Mouse (Mus musculus) monocyte, adult 2 months (primary cell): ENCODE measurements around the gene Stk31.
"Not testable (repeated sequence)": the region's sequence is repeated elsewhere in the genome, so short reads cannot be mapped to it uniquely, and the experiment has no call there.

Source experiments
- DNase-seq, 2 experiments: peaks; one replicate each; pipeline ENCODE4 v3.0.0; 2022; ENCODE audit warnings: low spot score in 2 of 2, low read depth in 1 of 2

The Stk31 gene

DNA sequence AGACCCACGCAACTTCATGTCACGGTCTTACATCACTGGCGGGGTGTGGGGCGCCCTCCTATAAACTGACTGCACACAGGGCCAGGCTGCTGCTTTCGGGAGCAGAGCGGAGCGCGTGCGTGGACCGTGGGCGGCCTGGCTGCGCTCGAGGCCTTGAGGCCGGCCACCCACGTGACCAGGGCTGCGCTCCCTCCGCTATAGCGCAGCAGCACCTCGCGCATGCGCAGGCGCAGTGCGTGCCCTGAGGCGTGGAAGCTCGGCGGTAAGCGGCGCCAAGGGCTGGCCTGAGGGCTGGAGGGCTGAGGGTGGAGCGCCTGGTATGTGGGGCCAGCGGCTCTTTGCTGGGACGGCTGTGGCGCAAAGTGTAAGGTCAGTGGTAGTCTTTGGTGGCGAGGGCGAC is at the start of gene Stk31:
Gene Stk31 (plus strand): TSS at position 289 of the 400 bp plus-strand sequence.
- no peak for DNase-seq

DNA sequence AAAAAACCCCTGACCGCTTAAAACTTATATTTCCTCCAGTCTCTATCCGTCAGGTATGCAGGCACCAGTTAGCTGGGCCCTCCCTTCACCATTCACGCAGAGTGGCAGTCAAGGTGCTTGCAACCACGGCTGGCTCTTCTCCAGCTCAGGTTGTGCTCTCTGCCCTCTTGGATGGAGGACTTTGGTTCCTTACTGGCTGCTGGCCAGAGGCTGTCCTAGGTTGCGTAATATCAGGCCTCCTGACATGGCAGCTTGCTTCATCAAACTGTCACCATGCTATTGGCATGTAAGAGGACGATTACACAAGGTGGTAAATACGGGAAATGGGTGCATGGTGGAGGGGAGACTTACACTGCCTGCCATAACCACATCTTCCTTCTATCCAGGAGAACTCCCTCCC is 45.6 kb upstream of the Stk31 start:
- peak; percentile 17 to 35 for DNase-seq

DNA sequence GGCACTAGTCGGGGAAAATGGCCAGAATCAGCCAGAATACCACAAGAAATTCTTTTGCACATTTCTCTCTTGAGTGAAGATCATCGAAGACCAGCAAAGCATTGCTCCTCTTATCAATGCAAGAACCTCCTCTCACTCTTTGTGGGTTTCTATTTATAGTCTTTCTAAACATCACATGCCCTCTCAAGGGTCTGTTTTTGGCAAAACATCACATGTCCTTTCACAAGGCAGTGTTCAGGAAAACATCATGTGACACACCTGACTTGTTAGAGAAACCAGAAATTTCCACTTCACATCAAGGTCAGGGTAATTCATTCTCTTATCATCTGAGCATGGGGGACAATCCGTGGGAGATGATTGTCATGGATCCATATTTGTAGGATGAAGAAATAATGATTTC is 40.8 kb upstream of the Stk31 start:
- no peak for DNase-seq

DNA sequence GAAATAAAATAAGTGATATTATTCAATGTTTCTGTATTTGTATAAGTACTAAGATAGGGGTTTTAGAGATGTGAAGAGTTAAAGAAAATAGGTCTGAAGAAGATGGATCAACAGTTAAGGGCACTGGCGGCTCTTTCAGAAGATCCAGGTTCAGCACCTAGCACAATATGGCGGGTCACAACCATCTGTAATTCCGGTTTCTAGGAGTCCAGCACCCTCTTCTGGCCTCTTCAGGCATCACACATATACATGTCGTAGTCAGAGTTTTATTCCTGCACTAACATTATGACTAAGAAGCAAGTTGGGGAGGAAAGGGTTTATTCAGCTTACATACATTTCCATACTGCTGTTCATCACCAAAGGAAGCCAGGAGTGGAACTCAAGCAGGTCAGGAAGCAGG is 40.2 kb upstream of the Stk31 start:
- no peak for DNase-seq

DNA sequence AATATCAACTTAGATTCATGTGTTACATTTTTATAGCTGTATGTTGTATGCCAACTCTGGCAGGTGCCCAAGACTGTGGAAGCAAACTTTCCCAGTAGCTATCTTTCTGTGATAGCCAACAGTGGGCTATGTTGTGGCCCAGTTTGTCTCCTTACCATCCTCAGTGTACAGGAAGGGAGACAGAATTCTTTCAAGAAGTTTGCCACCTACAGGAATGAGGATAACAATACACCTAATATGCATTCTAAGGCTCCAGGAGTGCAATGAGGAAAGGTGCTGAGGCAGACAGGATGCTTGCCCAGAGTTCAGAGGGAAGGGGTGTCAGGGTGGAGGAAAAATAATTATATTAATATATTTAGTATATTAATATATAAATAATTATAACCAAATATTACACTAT is 35.0 kb upstream of the Stk31 start:
- DNase-seq = no peak

DNA sequence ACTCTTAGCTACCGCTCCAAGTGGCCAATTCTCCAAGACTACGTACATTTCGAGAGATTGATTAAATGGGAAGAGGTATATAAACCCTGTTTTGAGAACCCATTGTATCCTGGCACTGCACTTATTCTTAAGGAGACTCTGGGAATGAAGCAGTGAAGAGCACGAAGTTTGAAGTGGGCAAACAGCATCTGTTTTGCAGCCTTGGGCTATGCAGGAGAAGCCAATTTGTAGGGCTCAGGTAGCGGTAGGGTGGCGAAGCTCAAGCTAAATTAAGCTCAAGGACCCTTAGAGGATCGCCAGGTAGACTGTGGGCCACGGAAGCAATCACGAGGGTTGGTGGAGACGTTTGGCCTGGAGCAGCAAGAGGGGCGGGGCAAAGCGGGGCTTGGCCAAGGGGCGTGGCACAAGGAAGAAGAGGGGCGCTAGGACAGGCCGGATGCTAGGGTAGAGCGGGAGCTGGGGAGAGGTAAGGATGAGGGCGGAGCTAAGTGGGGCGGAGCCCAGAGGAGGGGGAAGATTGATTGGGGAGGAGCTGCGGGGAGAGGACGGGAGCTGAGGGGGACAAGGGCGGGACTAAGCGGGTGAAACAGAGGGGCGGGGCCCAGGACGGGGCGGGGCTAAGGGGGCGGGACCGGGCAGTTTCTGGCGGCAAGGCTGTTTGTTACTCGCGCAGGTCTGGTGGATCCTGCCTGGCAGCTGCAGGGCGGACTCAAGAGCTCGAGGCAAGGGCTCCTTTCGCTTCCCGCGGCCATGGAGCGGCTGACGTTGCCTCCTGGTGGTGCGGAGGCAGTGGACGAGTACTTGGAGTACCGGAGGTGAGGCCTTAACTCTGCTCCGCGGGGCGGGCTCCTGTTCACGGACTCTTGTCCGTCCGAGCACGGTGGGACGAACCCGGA is 28.0 kb upstream of the Stk31 start, which contains the start of gene Fam221a:
Gene Fam221a (plus strand): TSS at position 581 of the 896 bp plus-strand sequence.
- DNase-seq = peak; percentile 28 to 53

DNA sequence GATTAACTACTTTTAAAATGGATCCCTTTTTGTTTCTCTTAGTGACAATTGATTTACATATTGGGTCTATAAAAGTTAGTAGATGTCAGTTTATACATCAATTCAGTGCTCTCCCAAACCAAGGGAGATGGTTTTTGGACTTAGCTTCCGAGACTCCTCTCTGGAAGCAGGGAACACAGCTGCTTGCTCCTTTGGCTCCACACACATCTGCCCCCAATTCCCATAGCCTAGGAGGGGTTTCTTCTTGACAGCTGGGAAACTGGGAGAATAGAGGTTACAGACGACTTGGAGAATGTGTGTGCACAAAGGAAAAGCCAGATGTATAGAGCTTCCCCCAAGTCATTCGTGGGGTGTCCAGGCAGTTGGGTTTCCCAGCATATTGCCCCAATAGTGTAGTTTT is 27.2 kb upstream of the Stk31 start:
- DNase-seq = no peak

DNA sequence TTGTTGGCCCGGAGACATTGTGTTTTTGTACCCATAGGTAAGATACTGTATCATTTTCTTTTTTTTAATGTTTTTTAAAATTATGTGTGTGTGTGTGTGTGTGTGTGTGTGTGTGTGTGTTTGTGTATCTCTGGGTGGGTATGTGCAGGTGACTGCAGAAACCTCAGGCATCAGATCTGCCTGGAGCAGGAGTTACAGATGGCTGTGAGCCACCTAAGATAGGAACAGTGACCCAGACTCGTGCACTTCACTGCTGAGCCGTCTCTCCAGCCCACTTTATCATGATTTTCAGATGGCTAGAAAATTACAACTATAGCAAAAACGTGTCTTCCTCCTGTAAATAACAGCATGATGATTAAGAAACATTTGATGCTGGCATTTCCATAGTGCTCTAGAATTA is 22.7 kb upstream of the Stk31 start:
- no peak for DNase-seq

DNA sequence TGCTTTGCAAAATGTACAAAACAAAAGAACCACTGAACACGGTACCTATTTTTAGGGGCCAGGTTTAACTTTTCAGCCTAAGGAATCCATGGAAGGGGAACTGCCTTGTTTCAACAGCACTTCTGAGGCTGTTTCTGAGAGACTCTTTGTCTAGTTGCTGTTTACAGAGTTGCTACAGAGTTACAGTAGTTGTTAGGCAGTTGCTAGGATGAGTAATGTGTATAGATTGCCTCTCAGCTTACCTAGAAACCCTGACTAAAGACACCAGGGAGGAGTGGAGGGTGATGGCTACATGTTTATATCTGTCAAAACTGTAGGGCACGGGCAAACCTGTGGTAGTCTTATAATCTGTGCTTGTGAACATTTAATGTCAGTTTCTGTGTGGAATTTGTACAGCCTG is 21.5 kb upstream of the Stk31 start:
- no peak for DNase-seq

DNA sequence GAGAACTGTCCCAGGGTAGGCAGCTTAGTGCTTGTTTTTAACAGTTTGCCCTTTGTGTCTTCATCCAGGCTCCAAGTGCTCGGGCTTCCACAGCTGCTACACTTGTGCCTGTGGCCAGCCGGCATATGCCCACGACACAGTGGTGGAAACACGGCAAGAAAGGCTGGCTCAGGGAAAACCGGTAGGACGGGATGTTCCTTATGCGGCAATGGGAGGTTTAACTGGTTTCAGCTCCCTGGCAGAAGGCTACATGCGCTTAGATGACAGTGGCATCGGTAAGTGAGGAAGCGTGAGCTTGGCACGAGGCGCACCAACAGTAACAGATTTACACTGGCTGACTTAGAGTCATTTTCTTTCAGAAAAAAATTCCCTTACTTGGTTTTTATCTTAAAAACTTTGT is 17.1 kb upstream of the Stk31 start:
- DNase-seq = no peak

DNA sequence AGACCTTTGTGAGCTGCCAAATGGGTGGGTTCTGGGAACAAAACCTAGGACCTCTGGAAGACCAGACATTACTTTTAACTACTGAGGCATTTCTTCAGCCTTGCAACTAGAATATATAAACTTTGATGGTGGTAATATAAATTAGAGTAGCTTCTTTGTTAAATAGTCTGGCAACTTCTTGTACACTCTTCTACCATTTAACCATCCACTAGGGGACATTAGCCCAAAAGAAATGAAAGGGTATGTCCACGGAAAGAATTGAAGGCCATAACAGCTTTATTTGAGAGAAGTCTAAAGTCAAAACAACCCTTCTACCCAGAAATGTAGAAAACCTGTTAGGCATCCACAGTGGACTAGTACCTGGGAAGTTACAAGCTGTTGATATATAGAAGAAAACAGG is 1.1 kb upstream of the Stk31 start:
- no peak for DNase-seq

DNA sequence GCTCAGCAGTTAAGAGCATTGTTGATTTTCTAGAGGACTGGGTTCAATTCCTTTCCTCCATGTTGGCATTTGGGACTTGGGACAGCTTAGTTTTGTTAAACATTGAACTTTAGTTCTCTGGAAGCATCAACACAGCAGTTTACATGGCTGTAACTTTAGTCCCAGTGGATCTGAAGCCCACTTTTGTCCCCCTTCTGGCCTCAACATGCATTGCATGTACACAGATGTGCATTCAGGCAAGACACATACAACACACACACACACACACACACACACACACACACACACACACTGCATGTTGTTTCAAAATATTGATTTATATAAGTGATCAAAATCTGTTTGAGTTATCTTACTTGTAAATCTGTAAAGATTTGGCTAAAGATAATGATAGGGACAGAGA is 2.1 kb downstream of the Stk31 start:
- DNase-seq = no peak

DNA sequence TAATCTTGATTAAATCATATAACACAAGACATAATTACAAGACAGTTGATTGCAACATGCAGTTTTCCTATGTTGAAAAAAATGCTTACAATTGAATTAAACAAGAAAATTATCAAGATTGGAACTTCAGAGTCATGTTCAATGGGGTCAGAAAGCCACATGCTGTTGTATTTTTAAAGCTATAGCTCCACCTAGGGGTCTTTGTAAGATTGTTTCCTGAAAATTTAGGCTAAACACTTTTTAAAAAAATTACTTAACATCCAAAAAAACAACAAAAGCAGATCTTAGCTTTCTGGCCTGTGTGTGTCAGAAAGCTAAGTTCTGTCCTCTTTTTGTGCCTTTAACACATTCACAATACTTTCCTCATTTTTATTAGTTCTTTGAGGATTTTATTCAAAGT is 3.0 kb downstream of the Stk31 start:
- DNase-seq = no peak

DNA sequence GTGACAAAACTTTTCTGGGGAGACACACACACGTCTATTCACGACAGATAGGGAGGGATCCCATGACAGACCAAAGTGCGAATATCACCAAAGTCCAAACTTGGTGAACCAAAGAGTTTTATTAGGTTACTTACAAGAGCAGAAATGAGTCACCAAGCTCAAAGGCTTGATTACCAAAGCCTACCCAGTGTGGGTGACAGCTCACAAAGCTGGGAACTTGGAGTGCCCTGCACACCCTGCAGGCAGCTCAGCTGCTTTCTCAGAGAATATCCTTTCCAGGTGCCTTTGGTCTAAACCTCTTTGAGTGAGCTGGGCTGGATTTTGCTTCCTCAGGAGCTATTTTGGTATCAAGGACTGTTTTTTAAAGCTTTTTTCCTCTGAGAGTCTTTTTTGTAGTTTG is 15.4 kb downstream of the Stk31 start:
- no peak for DNase-seq

DNA sequence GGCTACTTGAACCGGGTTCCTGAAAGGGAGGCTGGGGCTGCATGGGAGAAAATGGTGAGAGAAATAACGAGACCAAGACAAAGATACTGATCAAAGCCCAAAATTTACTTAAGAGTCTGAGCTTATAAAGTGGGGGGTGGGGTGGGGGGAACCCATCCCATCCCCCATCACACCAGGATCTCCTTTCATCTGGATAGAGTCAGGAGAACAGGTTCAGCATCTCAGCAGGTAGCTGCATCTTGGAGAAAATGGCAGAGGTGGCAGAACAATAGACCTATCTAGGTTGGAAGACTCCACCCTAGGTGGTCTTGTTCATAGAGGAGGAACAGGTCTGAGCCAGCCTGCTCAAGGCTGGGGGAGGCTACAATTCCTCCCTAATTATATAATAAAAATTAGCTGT is 17.6 kb downstream of the Stk31 start:
- not testable (repeated sequence) for DNase-seq

DNA sequence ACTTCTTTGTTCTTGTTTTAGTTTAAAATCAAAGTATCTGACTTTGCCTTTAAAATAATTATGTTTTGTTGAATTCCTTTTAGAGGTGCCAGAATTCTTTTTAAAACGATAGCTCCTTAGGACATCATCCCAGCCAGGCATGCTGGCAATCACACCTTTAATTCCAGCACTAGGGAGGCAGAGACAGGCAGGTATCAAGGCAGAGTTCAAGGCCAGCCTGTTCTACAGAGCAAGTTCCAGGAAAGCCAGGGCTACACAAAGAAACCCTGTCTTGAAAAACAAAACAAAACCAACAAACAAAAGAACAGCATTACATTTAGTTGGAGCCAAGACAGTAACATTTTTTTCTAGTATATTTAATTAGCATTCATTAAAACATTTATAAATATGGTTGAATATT is 20.6 kb downstream of the Stk31 start:
- DNase-seq = no peak

DNA sequence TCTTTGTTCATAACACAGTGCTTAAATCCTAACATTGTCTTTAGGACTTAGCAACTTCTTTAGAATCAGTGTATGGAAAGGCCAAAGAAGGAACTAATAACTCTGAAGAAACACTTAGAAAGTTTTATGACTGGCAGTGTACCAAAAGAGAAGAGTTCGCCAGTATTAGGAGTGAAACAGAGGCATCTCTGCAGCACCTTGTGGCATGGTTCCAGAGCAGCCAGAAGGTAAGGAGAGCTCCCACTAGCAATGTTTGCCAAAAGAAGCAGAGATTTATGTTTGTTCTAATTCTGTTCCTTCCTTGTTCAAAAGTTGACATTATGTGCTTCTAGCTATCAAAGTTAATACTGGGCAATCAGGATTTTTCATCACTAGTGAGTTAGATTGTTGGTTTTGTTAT is 41.9 kb downstream of the Stk31 start:
- DNase-seq = no peak

DNA sequence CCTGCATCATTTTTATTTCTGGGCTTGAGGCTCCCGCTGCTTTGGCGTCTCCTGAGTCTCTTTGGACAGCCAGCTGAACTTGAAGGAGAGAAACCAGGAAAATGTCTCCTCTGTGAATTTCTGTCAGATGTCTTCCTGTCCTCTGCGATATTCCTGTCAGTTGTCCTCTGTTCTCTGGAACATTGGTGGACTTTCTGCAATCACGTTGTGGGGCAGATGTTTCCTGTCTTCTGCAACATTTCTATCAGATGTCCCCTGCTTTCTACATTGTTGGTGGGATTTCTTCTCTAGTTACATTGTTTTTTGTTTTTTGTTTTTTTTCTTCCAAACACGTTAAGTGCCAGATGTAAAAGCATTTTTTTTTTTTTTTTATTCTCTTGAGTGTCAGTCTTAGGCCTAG is 62.7 kb downstream of the Stk31 start:
- DNase-seq = no peak

DNA sequence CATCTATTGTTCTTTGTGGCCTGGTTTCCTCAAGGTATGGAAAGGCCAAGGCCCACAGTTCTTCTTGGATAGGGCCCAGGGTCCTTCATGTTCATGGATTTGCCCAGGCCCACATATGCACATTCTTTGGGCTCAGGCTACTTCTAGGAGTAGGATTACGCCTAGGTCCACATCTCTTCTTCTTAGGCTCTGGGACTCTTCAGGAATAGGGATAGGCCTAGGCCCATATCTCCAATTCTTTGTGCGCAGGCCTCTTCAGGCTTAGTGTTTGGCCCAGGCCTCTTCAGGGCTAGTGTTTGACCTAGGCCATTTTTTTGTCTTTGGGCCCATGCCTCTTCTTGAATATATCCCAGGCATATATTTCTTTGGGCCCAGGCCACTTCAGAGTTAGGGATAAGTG is 87.8 kb downstream of the Stk31 start:
- DNase-seq = no peak

DNA sequence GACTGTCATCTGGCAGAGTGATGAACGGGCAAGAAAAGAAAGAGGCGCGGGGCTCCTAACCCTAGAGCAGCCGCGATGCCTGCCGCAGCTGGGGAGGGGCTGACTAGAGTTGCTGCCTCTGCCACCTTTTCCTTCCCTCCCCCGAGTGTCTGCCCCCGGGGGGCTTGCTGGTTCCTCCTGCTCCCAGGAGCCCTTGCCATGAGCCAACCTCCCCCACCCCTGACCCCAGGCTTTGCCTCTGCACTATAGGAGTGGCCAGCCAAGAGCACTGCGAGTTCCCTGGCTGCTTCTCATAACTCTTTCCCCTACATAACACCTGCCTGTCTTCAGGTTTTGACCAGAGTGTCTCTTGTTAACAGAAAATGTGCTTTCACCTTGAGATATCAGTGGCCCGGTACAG is 96.1 kb downstream of the Stk31 start:
- DNase-seq = no peak

DNA sequence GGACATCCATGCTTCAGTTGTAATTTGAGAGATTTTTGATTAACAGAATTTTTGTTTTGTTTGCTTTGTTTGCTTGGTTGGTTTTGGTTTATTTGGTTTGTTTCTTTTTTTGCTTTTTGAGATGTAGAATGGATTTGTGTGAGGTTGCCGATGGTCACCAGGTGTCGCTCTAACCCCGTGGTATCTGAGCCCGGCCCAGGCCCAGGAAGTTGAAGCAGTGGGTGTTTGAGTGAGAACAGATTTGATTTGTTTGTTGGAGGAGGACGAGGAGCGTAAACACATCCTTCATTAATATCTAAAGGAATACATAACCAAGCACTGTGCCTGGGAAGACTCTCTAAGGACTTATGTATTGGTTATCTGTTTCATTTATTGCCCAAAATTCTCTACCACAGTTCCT is 123.6 kb downstream of the Stk31 start:
- peak in 1 of 2 experiments; percentile 19 for DNase-seq
